Mouse (Mus musculus) E14TG2a.4 (cell line): ENCODE results near the gene Pfpl.

Experiments used
- CTCF ChIP-seq: conservative IDR thresholded peaks from 2 replicates; pipeline ENCODE4 v1.5.1; 2014; ENCODE audit warnings: low read length
- NANOG ChIP-seq: IDR thresholded peaks from 2 replicates; pipeline ENCODE4 v1.6.1; 2014; ENCODE audit warnings: borderline replicate concordance, low read length, mixed read lengths
- POU5F1 ChIP-seq: IDR thresholded peaks from 2 replicates; pipeline ENCODE4 v1.6.1; 2014; ENCODE audit warnings: low read length, borderline replicate concordance

DNA sequence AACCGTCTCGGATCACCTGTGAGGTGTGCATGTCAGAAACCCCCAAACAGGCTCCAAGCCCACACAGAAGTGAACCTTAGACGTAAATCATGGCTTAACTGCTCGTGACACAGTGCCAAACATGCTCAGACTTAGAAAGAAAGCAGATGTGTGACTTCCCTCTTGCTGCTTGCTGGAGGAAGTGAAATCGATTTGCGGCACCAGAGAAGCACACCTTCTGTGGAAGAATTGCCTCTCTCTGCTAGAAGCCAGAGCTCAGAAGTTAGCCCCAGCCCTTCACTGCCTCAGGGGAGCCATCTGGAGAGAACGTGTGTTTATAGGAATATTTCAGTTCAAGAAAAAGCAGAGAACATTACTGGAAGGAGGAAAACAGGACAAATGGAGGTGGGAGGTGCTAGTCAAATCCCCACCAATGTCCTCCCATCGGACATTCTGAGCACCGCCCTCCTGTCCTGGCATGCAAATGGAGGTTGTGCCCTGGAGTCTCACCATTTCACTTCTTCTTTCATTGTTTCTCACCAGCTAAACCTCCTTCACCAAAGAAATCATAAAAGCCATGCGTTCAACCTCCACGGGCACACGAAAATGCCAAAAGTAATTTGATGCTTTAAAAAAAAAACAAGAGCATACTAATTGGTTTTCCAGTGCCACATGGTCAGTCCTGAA lies 29.8 kb downstream of the Pfpl start:
- TF ChIP-seq CTCF (no peak), POU5F1 (no peak), NANOG (no peak)
